Mouse (Mus musculus): Measurements from ENCODE around the gene Rps21. TPM values are rescaled to one million over a fixed set of nuclear protein-coding genes. Genes with fewer than 3 reads are reported as not detected.

Gene Rps21
- polyA plus RNA-seq (2017; shearing (Covaris generic)): 100 to 1,000 TPM; 501 to 767 TPM

DNA sequence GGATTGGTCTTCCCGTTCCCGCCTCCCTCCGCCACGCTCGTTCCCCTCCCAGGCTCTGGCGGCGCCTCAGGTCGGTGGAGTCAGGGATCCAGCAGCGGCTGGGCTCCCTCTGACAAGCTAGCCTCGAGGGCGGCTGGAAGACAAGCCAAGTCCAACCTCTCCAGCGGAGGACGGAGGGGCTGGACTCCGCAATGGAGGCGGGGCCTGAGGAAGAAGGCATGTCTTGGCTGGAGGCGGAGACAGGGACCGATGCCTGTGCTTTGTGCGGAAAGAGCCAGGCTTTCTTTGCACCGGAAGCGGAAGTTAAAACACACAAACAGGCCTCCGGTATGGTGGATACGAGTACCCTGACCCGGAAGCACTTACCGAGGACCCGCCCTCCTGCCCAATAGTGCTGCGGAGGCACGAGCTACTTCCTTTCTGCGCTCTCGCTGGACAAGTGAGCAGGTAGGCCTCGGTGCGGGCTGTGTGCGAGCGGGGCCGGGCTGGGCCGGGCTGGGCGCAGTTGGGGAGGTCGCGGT, at the start of gene Rps21:
Rps21 (plus strand) TSS at position 377 of the 521 bp plus-strand sequence.

DNA sequence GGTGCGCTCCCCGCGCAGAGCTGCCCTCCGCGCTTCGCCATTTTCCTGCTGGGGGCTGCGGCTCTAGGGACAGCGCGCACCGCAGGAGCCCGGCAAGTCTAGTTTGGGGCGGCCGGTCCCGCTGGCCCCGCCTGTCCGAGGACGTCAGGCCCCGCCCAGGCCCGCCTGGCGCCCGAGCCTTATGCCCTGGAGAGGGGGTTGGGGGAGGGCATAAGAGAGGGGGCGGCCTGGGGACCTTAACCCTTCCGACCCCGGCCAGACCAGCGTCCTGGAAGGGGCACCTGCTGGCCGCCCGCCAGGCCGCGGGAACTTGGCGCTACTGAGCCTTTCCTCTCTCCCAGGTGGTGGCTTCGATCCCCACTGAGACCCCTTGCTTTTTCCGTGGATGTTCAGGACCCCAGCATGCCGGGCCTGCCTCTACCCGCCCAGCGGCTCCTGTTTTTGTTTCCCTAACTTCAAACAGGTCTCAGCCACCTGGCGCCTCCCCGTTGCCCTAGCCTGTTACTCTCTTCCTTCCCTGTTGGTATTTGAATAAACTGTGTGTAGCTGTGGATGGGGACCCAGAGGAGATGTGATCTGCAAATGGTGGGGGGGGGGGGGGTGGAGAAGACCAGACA, 31.3 kb upstream of the Rps21 start, which contains the start of gene Lama5:
Lama5 (minus strand) TSS at position 98 of the 617 bp plus-strand sequence.

DNA sequence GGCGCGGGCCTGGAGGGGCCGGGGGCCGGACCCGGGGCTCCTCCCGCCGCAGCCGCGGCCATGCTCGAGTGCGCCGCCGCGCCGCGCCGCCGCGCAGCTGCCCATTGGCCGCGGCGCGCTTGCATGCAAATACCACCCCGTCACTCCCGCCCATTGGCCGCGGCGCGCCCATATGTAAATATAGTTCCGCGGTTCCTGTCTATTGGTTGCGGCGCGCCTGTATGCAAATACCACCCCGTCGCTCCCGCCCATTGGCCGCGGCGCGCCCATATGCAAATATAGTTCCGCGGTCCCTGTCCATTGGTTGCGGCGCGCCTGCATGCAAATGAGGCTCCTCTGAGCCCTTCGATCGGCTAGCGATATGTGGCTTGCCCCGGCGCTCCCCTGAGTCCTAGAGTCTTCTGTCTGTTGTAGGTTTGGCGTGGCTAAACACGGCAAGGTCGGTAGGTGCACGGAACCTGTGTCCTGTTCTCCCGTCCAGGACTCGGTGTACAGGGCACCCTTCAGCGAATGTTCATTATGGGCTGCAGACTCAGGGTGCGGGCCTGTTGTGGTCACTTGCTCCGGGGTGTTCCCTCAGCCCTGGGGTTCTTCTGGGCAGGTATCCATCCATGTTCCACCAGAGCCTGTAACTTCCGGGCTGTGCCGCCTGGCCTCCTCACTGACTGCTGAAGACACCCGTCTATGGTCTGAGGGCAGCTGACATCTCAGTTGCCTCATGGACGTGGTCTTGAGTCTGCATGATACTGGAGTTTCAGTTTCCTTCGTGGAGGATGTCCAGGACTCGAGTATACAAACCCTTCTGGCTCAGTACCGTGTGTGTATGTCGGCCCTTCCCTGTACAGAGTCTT, 16.4 kb downstream of the Rps21 start, which contains the start of gene Cables2:
Cables2 (minus strand) TSS at position 103 of the 851 bp plus-strand sequence.

DNA sequence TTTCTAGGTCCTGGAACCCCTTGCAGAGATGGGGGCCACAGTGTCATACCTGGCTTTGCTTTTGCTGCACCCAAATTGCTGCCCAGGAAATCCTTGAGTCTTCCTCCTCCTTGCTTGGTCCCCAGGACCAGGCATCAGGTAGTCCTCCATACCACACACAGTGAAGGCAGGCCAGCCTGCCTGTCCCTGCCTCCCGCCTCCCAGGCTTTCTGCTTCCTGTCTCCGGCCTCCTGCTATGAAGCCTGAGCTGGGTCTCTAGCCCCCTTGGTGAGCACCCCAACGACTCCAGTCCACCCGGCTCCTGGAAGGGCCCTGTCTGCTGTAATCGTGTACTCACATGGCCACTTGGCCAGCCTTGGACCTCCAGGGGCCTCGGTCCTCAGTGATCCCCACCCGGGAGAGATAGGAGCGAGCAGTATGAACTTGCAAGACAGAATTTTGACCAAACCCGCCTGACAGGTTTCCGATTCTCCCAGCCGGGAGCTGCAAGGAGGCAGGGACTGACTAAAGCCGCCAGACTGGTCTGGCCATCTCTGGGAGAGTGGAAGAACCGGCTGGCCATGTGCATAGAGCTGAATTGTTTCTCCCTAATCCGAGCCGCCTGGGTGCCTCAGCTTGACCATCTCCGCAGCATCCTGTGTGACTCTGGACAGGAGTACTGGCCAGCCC, 32.4 kb downstream of the Rps21 start, which contains the start of gene Rbbp8nl:
Rbbp8nl (minus strand) TSS at position 440 of the 669 bp plus-strand sequence.

Other genes starting within 250 kb of the Rps21 start
- gene Lsm14b, start 232.4 kb upstream of the Rps21 start, polyA plus RNA-seq (2017; shearing (Covaris generic)): 10 to 100 TPM; 16.5 to 18.0 TPM
- gene Psma7, start 214.9 kb upstream of the Rps21 start, polyA plus RNA-seq (2017; shearing (Covaris generic)): 100 to 1,000 TPM; 464 to 547 TPM
- 1 to 10 TPM; 2.7 to 3.2 TPM for gene Ss18l1, start 214.9 kb upstream of the Rps21 start, polyA plus RNA-seq (2017; shearing (Covaris generic))
- gene Mtg2, start 186.8 kb upstream of the Rps21 start, polyA plus RNA-seq (2017; shearing (Covaris generic)): 10 to 100 TPM; 34.7 to 41.9 TPM
- gene Hrh3, start 152.9 kb upstream of the Rps21 start, polyA plus RNA-seq (2017; shearing (Covaris generic)): not detected
- 10 to 100 TPM; 41.8 to 45.5 TPM for gene Osbpl2, start 138.1 kb upstream of the Rps21 start, polyA plus RNA-seq (2017; shearing (Covaris generic))
- gene Adrm1, start 85.9 kb upstream of the Rps21 start, polyA plus RNA-seq (2017; shearing (Covaris generic)): 100 to 1,000 TPM; 142 to 156 TPM
- gene Lama5, start 31.5 kb upstream of the Rps21 start, polyA plus RNA-seq (2017; shearing (Covaris generic)): 1 to 10 TPM in 1 of 2 experiments, under 1 TPM in 1; 0.30 to 1.3 TPM
- 10 to 100 TPM; 36.3 to 43.9 TPM for gene Cables2, start 16.1 kb downstream of the Rps21 start, polyA plus RNA-seq (2017; shearing (Covaris generic))
- under 1 TPM in 1 of 2 experiments, not detected in 1; 0.23 TPM for gene Rbbp8nl, start 32.5 kb downstream of the Rps21 start, polyA plus RNA-seq (2017; shearing (Covaris generic))
- not detected for gene Gata5, start 77.3 kb downstream of the Rps21 start, polyA plus RNA-seq (2017; shearing (Covaris generic))
- 1 to 10 TPM in 1 of 2 experiments, under 1 TPM in 1; 0.72 to 1.3 TPM for gene Slco4a1, start 198.9 kb downstream of the Rps21 start, polyA plus RNA-seq (2017; shearing (Covaris generic))
- gene Ntsr1, start 242.6 kb downstream of the Rps21 start, polyA plus RNA-seq (2017; shearing (Covaris generic)): not detected